Mouse (Mus musculus) gastrocnemius, adult 8-10 months (tissue): ENCODE data around the gene Cxcl2. TPM values are rescaled to one million over a fixed set of nuclear protein-coding genes. Genes with fewer than 3 reads are reported as not detected.

Source experiments
- DNase-seq, 2 experiments: peaks; one replicate each; pipeline ENCODE4 v3.0.0; 2022; ENCODE audit warnings: low spot score in 2 of 2
- total RNA-seq, 4 experiments: library from RNA; stranded (reverse); gene quantifications; 2 replicates each; pipeline ENCODE4 v1.2.4; 2022

Gene Cxcl2
- total RNA-seq, result not detected

GRCm38 (mm10) chr5:90903339-90904020, at the start of gene Cxcl2:
Gene Cxcl2 (plus strand): TSS chr5:90903871.
- no peak for DNase-seq

GRCm38 (mm10) chr5:90855308-90856230, 48.1 kb upstream of the Cxcl2 start:
- no peak for DNase-seq

- no peak for DNase-seq
Observed at GRCm38 (mm10) chr5:90857463-90857862, 46.2 kb upstream of the Cxcl2 start.

- DNase-seq, result no peak
Observed at GRCm38 (mm10) chr5:90858429-90858828, 45.2 kb upstream of the Cxcl2 start.

GRCm38 (mm10) chr5:90859031-90859430, 44.6 kb upstream of the Cxcl2 start:
- no peak for DNase-seq

- no peak for DNase-seq
Observed at GRCm38 (mm10) chr5:90861876-90862375, 41.7 kb upstream of the Cxcl2 start.

- no peak for DNase-seq
Observed at GRCm38 (mm10) chr5:90866770-90867169, 36.9 kb upstream of the Cxcl2 start.

- DNase-seq, result no peak
Observed at GRCm38 (mm10) chr5:90872377-90872776, 31.3 kb upstream of the Cxcl2 start.

- DNase-seq, result peak in 1 of 2 experiments; percentile 13
Observed at GRCm38 (mm10) chr5:90876045-90876444, 27.6 kb upstream of the Cxcl2 start.

- DNase-seq, result no peak
Observed at GRCm38 (mm10) chr5:90876471-90877172, 27.0 kb upstream of the Cxcl2 start.

GRCm38 (mm10) chr5:90877173-90877512, 26.5 kb upstream of the Cxcl2 start:
- DNase-seq, result no peak

GRCm38 (mm10) chr5:90879307-90880014, 24.2 kb upstream of the Cxcl2 start:
- DNase-seq, result no peak

GRCm38 (mm10) chr5:90880335-90880850, 23.3 kb upstream of the Cxcl2 start:
- no peak for DNase-seq

- no peak for DNase-seq
Observed at GRCm38 (mm10) chr5:90881021-90881420, 22.6 kb upstream of the Cxcl2 start.

GRCm38 (mm10) chr5:90881682-90882081, 22.0 kb upstream of the Cxcl2 start:
- no peak for DNase-seq

GRCm38 (mm10) chr5:90882146-90882545, 21.5 kb upstream of the Cxcl2 start:
- no peak for DNase-seq

- no peak for DNase-seq
Observed at GRCm38 (mm10) chr5:90884628-90885242, 18.9 kb upstream of the Cxcl2 start.

- DNase-seq, result no peak
Observed at GRCm38 (mm10) chr5:90888661-90889060, 15.0 kb upstream of the Cxcl2 start.

- peak; percentile 40 to 46 for DNase-seq
Observed at GRCm38 (mm10) chr5:90890519-90891463, 12.9 kb upstream of the Cxcl2 start, which contains the start of gene Cxcl1. Gene Cxcl1 (plus strand): TSS chr5:90891241.
